Mouse (Mus musculus) brain, embryonic 14.5 days (tissue): ENCODE results near the gene Zfp697. TPM values are rescaled to one million over a fixed set of nuclear protein-coding genes. Genes with fewer than 3 reads are reported as not detected.

Experiments
- DNase-seq: peaks from one replicate; pipeline ENCODE4 v3.0.0-alpha.2; 2011; ENCODE audit warnings: low read depth
- CTCF ChIP-seq: fragments of 200-500 bp; IDR thresholded peaks from 2 replicates; pipeline ENCODE4 v1.5.1; 2012; ENCODE audit warnings: inconsistent platforms, mild to moderate bottlenecking, moderate library complexity, borderline replicate concordance; ENCODE audit not compliant: insufficient read depth, insufficient read length; ENCODE audit errors: extremely low read depth
- POLR2A ChIP-seq: fragments of 200-500 bp; IDR thresholded peaks from 2 replicates; pipeline ENCODE4 v1.6.1; 2012; ENCODE audit warnings: mild to moderate bottlenecking, inconsistent platforms, borderline replicate concordance; ENCODE audit not compliant: poor library complexity, insufficient read depth, insufficient read length, severe bottlenecking; ENCODE audit errors: extremely low read depth
- polyA plus RNA-seq: library from polyadenylated mRNA; depleted of rRNA; stranded (reverse); fragments of >200 nt; gene quantifications from 2 replicates; pipeline ENCODE4 v1.2.3, GENCODE M21; 2012; rRNA removed

The Zfp697 gene
- 16.6 and 27.2 TPM in 2 replicates for polyA plus RNA-seq

DNA sequence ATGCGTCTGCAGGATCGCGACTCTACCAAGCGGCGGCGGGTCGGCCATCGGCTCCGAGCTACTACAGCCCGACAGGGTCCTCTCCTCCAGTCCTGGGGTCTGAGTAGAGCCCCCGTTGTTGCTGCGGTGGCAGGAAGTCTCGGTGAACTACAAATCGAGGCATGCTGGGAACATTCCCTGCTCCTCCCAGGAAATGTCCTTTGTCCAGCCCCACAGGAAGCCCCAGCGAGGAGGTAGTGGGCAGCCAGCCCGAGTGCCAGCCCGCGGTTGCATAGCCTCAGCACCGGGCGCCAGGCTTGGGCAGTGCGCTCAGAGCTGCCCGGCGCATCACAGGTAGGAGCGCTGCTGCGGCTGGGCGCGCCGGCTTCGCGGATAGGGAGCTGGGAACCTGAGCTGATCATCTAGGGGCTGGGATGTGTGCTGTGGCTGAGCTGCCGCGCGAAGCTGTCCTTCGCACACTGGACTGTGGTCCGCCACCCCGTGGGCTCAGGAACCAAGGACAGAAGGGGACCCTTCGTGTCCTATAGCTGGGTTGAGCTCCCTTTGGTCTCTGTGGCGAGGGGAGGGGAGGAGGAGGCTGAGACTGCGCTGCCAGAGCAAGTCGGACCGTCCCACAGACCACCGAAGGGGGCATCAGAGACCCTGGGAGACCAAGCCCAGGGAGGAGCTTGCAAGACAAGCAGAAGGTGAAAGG lies at the start of gene Zfp697:
Zfp697 (plus strand) TSS at position 216 of the 694 bp plus-strand sequence.
- TF ChIP-seq CTCF, result peak; percentile 62
- peak; percentile 75 for TF ChIP-seq POLR2A
- DNase-seq, result peak; percentile 93

GRCm38 (mm10) chr3:98334010-98334409 lies 48.3 kb upstream of the Zfp697 start:
- no peak for DNase-seq
- TF ChIP-seq CTCF, result no peak
- TF ChIP-seq POLR2A, result no peak

DNA sequence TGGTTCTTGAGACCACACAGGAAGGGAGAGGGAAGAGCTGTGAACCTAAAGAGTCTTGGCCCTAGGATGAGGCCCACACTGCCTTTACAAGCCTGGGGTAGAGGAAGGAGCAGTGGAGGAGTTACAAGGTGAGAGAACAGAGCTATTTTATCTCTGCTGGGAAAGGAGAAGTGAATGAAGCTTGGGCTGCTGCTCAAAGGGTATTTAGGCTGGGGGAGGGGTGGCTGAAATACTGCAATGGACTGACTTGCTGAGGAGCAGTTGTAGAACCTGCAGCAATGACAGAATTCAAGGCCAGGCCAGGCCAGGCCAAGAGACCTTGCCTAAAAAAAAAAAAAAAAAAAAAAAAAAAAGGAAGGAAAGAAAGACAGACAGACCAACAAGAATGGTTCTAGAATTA lies 46.9 kb upstream of the Zfp697 start:
- DNase-seq, result no peak

GRCm38 (mm10) chr3:98335886-98336285 lies 46.4 kb upstream of the Zfp697 start:
- DNase-seq, result no peak
- TF ChIP-seq POLR2A, result no peak
- no peak for TF ChIP-seq CTCF

More for the DNA sequence above, 46.9 kb upstream of the Zfp697 start:
- TF ChIP-seq POLR2A (no peak), CTCF (no peak)

DNA sequence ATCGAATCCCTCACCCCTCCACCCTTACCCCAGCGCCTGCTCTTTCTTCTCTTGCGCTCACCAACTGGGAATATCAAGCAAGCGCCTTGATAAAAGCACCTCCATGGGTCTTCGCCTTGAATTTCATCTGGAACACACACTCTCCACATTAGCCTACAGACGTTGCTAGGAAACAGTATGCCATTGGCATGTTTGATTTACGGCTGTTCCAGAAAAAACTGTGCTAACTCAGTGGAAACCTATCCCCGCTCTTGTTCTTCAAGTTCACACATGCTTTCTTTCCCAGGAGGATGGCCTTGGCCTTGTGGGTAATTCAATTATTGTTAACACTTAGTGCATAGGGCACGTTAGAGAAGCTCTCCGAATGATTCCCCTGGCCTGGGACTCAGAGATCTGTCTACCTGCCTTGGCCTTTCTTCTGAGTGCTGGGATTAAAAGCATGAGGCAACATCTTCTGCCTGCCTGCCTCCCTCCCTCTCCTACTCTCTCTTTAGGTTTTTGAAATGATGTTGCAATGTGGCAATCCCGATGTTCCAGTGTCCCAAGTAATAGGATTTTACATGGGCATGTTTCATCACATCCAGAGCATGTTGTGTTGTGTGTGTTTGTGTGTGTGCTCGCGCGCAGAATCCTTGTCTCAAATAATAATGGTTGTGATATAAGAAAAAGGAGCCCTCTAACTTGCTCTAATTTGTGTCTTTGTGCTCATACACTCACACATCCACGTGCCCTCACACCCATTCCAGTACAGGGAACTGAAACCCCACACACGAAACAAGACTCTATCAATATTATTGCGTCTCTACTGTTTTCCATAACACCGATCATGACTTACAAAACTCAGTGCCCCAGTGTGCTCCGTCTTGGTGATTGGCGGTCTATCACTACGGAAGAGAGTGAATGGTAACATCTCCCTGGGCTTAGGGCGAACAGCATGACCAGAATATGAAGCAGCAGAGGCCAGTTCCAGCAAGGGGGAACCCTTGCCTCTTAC lies 45.3 kb upstream of the Zfp697 start:
- DNase-seq, result peak; percentile 78

DNA sequence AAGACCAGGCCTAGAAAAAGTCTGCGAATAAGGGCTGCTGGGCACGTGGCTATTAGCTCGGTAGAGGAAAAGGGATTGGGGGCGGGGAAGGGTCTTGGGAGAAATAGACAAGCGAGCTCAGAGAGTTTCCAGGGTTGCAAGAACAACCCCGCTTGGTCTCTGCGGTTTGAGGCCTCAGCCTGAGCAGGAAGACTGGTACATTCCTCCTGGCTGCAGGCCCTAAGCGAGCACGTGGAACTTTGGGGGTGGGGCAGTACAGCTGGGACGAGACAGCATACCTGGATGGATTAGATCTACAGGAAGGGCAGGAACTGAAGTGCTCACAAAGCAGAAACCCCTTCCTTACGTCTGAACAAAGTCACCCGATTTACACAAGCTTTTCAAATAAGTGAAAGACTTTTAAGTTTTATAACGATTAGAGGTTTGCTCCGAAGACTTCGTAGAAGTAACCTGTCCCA lies 43.6 kb upstream of the Zfp697 start:
- TF ChIP-seq CTCF (no peak), POLR2A (no peak)
- DNase-seq, result peak; percentile 75

More for the DNA sequence above, 45.3 kb upstream of the Zfp697 start:
- no peak for TF ChIP-seq CTCF
- TF ChIP-seq POLR2A, result no peak

GRCm38 (mm10) chr3:98339097-98339705 lies 43.1 kb upstream of the Zfp697 start:
- TF ChIP-seq CTCF, result no peak
- 0 out of 2 replicates have a peak, but pooled peaks have one; percentile 2 for TF ChIP-seq POLR2A
- DNase-seq, result peak; percentile 62

- TF ChIP-seq POLR2A, result 0 out of 2 replicates have a peak, but pooled peaks have one; percentile 11
- DNase-seq, result peak; percentile 94
Measured at GRCm38 (mm10) chr3:98339706-98340109, 42.6 kb upstream of the Zfp697 start, which contains the start of gene Phgdh. Gene Phgdh, minus strand, starts transcription at chr3:98339990.

GRCm38 (mm10) chr3:98340818-98341594 lies 41.3 kb upstream of the Zfp697 start:
- TF ChIP-seq CTCF (no peak), POLR2A (no peak)
- no peak for DNase-seq

DNA sequence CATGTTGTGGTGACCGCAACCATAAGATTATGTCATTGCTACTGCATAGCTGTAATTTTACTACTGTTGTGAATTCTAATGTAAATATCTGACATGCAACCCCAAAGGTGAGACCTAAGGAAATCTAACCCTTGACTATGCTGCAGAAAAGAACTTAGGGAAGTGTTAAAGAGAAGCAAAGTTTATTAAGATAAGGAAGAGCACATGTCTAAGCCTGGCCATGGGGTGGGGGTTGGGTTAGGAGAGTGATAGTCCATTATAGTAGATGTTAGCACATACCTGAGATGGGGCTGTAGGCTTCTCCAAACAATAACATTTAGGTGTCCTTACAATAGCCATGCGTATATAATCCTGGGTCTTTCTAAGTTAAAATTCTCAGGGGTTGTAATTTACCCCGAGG lies 39.0 kb upstream of the Zfp697 start:
- TF ChIP-seq POLR2A (no peak), CTCF (no peak)
- no peak for DNase-seq

GRCm38 (mm10) chr3:98348106-98348505 lies 34.2 kb upstream of the Zfp697 start:
- no peak for TF ChIP-seq POLR2A
- no peak for TF ChIP-seq CTCF
- DNase-seq, result no peak
